Mouse (Mus musculus): ENCODE data around the gene Gm3115. TPM values are rescaled to one million over a fixed set of nuclear protein-coding genes. Genes with fewer than 3 reads are reported as not detected.
"Not testable (repeated sequence)": the region's sequence is repeated elsewhere in the genome, so short reads cannot be mapped to it uniquely, and the experiment has no call there.

Gm3115 gene
- polyA plus RNA-seq (2014; fragmentation: Nextera tagmentation; extraction: Ambion mirVana), result not detected in 2 replicates

DNA sequence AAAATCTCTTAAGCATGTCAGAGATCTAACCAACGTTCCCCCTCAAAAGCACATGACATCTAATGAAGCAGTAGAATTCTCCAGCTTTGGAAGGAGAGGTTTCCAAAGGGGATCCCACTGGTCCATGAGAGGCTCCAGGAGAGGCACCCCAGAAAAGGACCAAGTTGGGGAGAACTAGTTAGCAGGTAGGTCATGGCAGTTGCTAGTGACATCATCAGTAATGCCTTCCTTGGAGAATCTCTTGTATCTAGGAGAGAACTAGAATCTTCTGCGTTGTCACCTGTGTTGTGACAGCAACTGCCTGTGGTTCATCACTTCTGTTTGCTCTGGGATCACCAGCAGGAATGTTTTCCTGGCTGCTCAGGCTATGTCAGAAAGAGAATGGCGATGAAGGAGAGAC, at the start of gene Gm3115:
Gm3115 (plus strand) TSS at position 301 of the 400 bp plus-strand sequence.
- not testable (repeated sequence) for H3K4me3 ChIP-seq (ENCODE audit: low read depth, low read length); H3K4me1 ChIP-seq (replicated peaks; ENCODE audit: control insufficient read depth, insufficient read depth, low read length); H3K27ac ChIP-seq (ENCODE audit: low read depth, low read length); H3K27me3 ChIP-seq (replicated peaks; ENCODE audit: control insufficient read depth, insufficient read depth, low read length); H3K36me3 ChIP-seq (ENCODE audit: control insufficient read depth, insufficient read depth, low read length); DNase-seq (ENCODE audit: low spot score); H3K9me3 ChIP-seq (ENCODE audit: control insufficient read depth, low read length); H3K4me2 ChIP-seq; H3K9ac ChIP-seq (ENCODE audit: low read depth, low read length); ATAC-seq (replicated peaks; ENCODE audit: low FRiP score)
- WGBS, result 43% methylated on average over 2 of the region's 3 CpGs

GRCm38 (mm10) chr14:4110426-4110825, 26.5 kb downstream of the Gm3115 start, which contains the start of gene Gm8108:
TSS of gene Gm8108 (plus strand) at chr14:4110526.
- Histone ChIP-seq H3K4me3 (ENCODE audit: low read depth, low read length) (peak within 1 kb of the TSS; percentile 17; the same call in 1 of the 2 replicates), H3K4me2 (peak within 1 kb of the TSS; percentile 37)
- not testable (repeated sequence) for H3K9ac ChIP-seq (ENCODE audit: low read depth, low read length); H3K9me3 ChIP-seq (ENCODE audit: control insufficient read depth, low read length); H3K27me3 ChIP-seq (replicated peaks; ENCODE audit: control insufficient read depth, insufficient read depth, low read length); H3K36me3 ChIP-seq (ENCODE audit: control insufficient read depth, insufficient read depth, low read length); H3K4me1 ChIP-seq (replicated peaks; ENCODE audit: control insufficient read depth, insufficient read depth, low read length); H3K27ac ChIP-seq (ENCODE audit: low read depth, low read length); ATAC-seq (replicated peaks; ENCODE audit: low FRiP score)
- DNase-seq (ENCODE audit: low spot score), result peak; percentile 28
- WGBS, result 4% methylated on average over 30 of the region's 37 CpGs

GRCm38 (mm10) chr14:4141646-4142045, 57.7 kb downstream of the Gm3115 start:
- not testable (repeated sequence) for H3K4me2 ChIP-seq; H3K4me1 ChIP-seq (replicated peaks; ENCODE audit: control insufficient read depth, insufficient read depth, low read length); H3K27ac ChIP-seq (ENCODE audit: low read depth, low read length); H3K9me3 ChIP-seq (ENCODE audit: control insufficient read depth, low read length); H3K4me3 ChIP-seq (ENCODE audit: low read depth, low read length); H3K9ac ChIP-seq (ENCODE audit: low read depth, low read length); H3K27me3 ChIP-seq (replicated peaks; ENCODE audit: control insufficient read depth, insufficient read depth, low read length); H3K36me3 ChIP-seq (ENCODE audit: control insufficient read depth, insufficient read depth, low read length); ATAC-seq (replicated peaks; ENCODE audit: low FRiP score); DNase-seq (ENCODE audit: low spot score)
- WGBS, result 85% methylated on average over 2 of the region's 4 CpGs

Other genes with a start within 250 kb of the Gm3115 start
- not detected in 2 replicates for gene Gm3033, start 237.9 kb upstream of the Gm3115 start, polyA plus RNA-seq (2014; fragmentation: Nextera tagmentation; extraction: Ambion mirVana)
- gene Gm2916, start 199.9 kb upstream of the Gm3115 start, polyA plus RNA-seq (2014; fragmentation: Nextera tagmentation; extraction: Ambion mirVana), result not detected in 2 replicates
- gene Gm3029, start 152.4 kb upstream of the Gm3115 start, polyA plus RNA-seq (2014; fragmentation: Nextera tagmentation; extraction: Ambion mirVana), result not detected in 2 replicates
- not detected in 2 replicates for gene Gm3095, start 120.6 kb upstream of the Gm3115 start, polyA plus RNA-seq (2014; fragmentation: Nextera tagmentation; extraction: Ambion mirVana)
- not detected in 2 replicates for gene Gm3099, start 85.7 kb upstream of the Gm3115 start, polyA plus RNA-seq (2014; fragmentation: Nextera tagmentation; extraction: Ambion mirVana)
- gene Gm5796, start 60.2 kb upstream of the Gm3115 start, polyA plus RNA-seq (2014; fragmentation: Nextera tagmentation; extraction: Ambion mirVana), result 0.12 TPM in 1 of 2 replicates, not detected in the other
- 0.31 TPM in 1 of 2 replicates, not detected in the other for gene Gm8108, start 26.4 kb downstream of the Gm3115 start, polyA plus RNA-seq (2014; fragmentation: Nextera tagmentation; extraction: Ambion mirVana)
- not detected in 2 replicates for gene Gm3127, start 80.9 kb downstream of the Gm3115 start, polyA plus RNA-seq (2014; fragmentation: Nextera tagmentation; extraction: Ambion mirVana)
- gene Gm2974, start 98.5 kb downstream of the Gm3115 start, polyA plus RNA-seq (2014; fragmentation: Nextera tagmentation; extraction: Ambion mirVana), result not detected in 2 replicates
- gene Gm3138, start 165.5 kb downstream of the Gm3115 start, polyA plus RNA-seq (2014; fragmentation: Nextera tagmentation; extraction: Ambion mirVana), result not detected in 2 replicates
- gene Gm3149, start 233.2 kb downstream of the Gm3115 start, polyA plus RNA-seq (2014; fragmentation: Nextera tagmentation; extraction: Ambion mirVana), result not detected in 2 replicates